Mouse (Mus musculus) hindbrain, postnatal 0 days (tissue): Measurements from ENCODE around the gene Lhx6. TPM values are rescaled to one million over a fixed set of nuclear protein-coding genes. Genes with fewer than 3 reads are reported as not detected.
A peak's percentile ranks its signal among the peaks of the same experiment; 100 is the strongest.

Source experiments
- ATAC-seq: fragments of 200-750 bp; cut with Nextera tagmentation; 2 replicates; pipeline ENCODE4 v1.8.0; 2017; ENCODE audit warnings: mild to moderate bottlenecking, moderate TSS enrichment, moderate library complexity
- DNase-seq: peaks from one replicate; pipeline ENCODE4 v3.0.0-alpha.2; 2015; ENCODE audit warnings: low spot score
- H3K27ac ChIP-seq: fragments of 300-500 bp; sonication (generic); 2 replicates; pipeline ENCODE4 v1.5.1; 2014; ENCODE audit warnings: mild to moderate bottlenecking
- H3K27me3 ChIP-seq: fragments of 300-500 bp; sonication (generic); 2 replicates; pipeline ENCODE4 v1.6.1; 2014; ENCODE audit warnings: low read length, mixed read lengths; ENCODE audit not compliant: insufficient read depth
- H3K36me3 ChIP-seq: fragments of 300-500 bp; sonication (generic); 2 replicates; pipeline ENCODE4 v1.6.1; 2014; ENCODE audit warnings: low read length, mixed read lengths; ENCODE audit not compliant: insufficient read depth
- H3K4me1 ChIP-seq: fragments of 300-500 bp; sonication (generic); 2 replicates; pipeline ENCODE4 v1.6.1; 2014; ENCODE audit warnings: antibody characterized with exemption, low read length, mixed read lengths; ENCODE audit not compliant: insufficient read depth
- H3K4me2 ChIP-seq: fragments of 300-500 bp; sonication (generic); 2 replicates; pipeline ENCODE4 v1.6.1; 2014; ENCODE audit warnings: low read depth, mild to moderate bottlenecking, low read length, moderate library complexity, mixed read lengths
- H3K4me3 ChIP-seq: fragments of 300-500 bp; sonication (generic); 2 replicates; pipeline ENCODE4 v1.5.1; 2014; ENCODE audit warnings: low read length
- H3K9ac ChIP-seq: fragments of 300-500 bp; sonication (generic); replicated peaks from 2 replicates; pipeline ENCODE4 v1.6.1; 2014; ENCODE audit warnings: mild to moderate bottlenecking, low read length, moderate library complexity, mixed read lengths
- H3K9me3 ChIP-seq: fragments of 300-500 bp; sonication (generic); 2 replicates; pipeline ENCODE4 v1.6.1; 2016; ENCODE audit warnings: low read length, mixed read lengths
- CTCF ChIP-seq: IDR thresholded peaks from 2 replicates; pipeline ENCODE4 v1.5.1; 2016; ENCODE audit warnings: antibody characterized with exemption, control low read depth, low read depth
- WGBS: fragments of 180-500 bp; shearing (Covaris S2); extraction: QIAGEN DNeasy Blood & Tissue Kit; methylation state at CpG from one replicate; pipeline ENCODE4 v1.1.7; 2014; 5-methylcytosine and 5-hydroxymethylcytosine counted together
- polyA plus RNA-seq: library from polyadenylated mRNA; unstranded; fragments of >200 nt; fragmentation: Nextera tagmentation; extraction: Ambion mirVana; gene quantifications from 2 replicates; pipeline ENCODE4 v1.2.1, GENCODE M21; 2015
- total RNA-seq: library from RNA; depleted of rRNA; stranded (reverse); fragments of >200 nt; gene quantifications from 2 replicates; pipeline ENCODE4 v1.2.3, GENCODE M21; 2014

Gene Lhx6
- total and polyA plus RNA-seq, 2 experiments from 2014 or later: 0.36 to 3.4 TPM

DNA sequence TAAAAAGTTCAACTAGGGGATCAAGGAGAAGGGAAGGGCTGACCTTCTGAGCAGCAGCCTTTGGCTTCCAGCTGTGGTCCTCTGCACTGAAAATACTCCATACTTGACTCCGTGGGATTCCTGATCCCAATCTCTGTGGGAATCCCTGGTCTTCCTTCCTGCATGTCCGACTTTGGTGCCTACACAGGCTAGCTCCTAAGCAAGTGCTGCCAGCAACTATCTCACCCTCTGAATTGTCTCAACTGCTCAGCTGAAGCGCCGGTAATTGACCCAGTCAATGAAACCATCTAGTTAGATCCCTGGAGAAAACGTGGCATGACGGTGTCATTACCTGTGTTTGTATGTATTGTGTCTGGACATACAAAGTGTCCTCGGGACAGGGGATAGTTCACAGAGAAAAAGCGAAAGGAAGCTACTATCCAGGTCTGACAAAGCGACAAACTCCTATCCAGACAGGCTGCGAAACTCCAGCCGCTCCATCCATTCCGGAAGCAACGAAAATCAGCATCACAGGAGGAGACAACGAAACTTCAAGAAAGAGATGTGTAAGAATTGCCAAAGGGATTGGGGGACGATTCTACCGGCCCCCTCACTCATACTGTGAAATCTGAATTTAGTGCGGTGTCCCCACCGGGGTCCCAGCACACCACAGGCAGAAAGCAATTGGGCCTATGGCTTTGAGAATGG, 7.9 kb downstream of the Lhx6 start:
- Histone ChIP-seq H3K9ac (no peak overlapping the region), H3K27ac (no peak overlapping the region), H3K4me2 (no peak overlapping the region), H3K27me3 (peaks cover 94% of the 10 kb centered on the region), H3K4me3 (no peak overlapping the region), H3K36me3 (no peaks in the 10 kb centered on the region), H3K9me3 (no peaks in the 10 kb centered on the region), H3K4me1 (no peaks in the 10 kb centered on the region; the same call in 1 of the 2 replicates)
- no peak for ATAC-seq
- WGBS: 5% methylated on average over 18 of the region's 18 CpGs
- no peak for TF ChIP-seq CTCF
- no peak for DNase-seq

DNA sequence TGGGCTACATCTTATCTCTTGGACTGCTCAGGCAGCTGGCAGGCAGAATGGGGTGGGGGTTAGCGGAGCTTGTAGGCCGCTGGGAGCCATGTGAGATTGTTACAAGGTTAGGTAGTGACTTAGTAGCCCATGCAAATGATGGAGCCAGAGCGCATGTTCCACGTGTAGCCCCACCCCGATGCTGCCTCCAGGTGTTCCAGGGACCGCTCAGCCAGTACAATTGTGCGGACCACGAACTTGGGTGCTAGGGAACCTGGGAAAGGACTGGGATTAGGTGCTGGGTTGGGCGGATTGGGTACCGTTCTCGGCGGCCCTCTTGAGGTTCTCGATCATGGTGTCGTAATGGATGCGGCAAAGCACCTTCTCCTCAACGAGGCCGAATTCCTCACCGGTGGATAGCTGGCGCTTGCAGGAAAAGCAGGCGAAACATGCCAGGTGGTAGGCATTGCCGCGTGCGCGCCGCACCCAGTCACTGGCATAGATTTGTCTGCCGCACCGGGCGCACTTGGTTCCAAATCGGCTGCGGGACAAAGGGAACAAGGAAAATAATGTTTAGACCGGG, 11.2 kb downstream of the Lhx6 start:
- Histone ChIP-seq H3K27ac (no peak overlapping the region), H3K9me3 (no peaks in the 10 kb centered on the region), H3K27me3 (peaks cover 94% of the 10 kb centered on the region), H3K36me3 (no peaks in the 10 kb centered on the region), H3K9ac (no peak overlapping the region), H3K4me1 (peaks cover 8% of the 10 kb centered on the region), H3K4me3 (peak overlapping the region; percentile 7; the same call in 1 of the 2 replicates), H3K4me2 (no peak overlapping the region)
- 5% methylated on average over 31 of the region's 31 CpGs for WGBS
- no peak for ATAC-seq
- no peak for TF ChIP-seq CTCF
- no peak for DNase-seq

DNA sequence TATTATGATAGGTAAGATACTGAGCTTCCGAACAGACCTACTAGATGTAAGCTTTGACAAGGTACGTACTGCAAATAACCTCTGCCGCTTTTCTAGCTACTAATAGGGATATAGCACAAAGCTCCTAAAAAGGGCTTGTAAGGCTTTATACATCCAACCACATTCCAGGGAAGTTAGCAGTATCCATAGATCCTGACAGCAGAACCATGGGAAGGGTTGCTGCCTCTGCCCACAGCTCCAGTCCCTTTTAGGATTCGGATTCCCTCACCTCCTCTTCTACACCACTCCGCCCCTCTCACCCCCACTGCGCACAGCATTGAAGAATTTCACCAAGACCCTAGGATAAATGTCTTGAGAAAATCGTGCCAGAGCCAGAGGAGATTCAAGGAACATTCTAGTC, 11.9 kb downstream of the Lhx6 start:
- H3K36me3 ChIP-seq: no peaks in the 10 kb centered on the region
- no peak overlapping the region for H3K4me2 ChIP-seq
- H3K27me3 ChIP-seq: peaks cover 87% of the 10 kb centered on the region
- 17% methylated on average over 7 of the region's 7 CpGs for WGBS
- no peak overlapping the region for H3K4me3 ChIP-seq
- no peak overlapping the region for H3K27ac ChIP-seq
- ATAC-seq (no peak), DNase-seq (no peak)
- peaks cover 8% of the 10 kb centered on the region for H3K4me1 ChIP-seq
- no peak for TF ChIP-seq CTCF
- no peak overlapping the region for H3K9ac ChIP-seq
- H3K9me3 ChIP-seq: no peaks in the 10 kb centered on the region

DNA sequence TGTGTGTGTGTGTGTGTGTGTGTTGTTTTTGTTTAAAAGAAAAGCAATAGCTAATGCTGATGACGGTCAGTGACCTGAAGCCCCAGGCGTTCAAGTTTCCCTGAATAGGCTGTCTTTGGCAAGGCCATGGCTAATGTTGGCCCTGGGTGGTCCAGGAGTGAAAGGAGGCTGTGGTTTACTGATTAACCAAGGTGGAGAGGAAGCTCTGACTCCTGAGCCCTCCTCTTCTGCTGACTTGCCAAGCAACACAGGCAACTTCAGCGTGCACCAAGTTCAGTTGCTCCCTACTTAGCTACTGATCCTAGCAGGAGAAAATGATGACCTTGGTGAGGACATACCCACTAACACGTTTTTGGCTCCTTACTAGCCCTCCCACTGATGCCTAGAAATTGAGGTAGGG, 12.5 kb downstream of the Lhx6 start:
- ATAC-seq: no peak

DNA sequence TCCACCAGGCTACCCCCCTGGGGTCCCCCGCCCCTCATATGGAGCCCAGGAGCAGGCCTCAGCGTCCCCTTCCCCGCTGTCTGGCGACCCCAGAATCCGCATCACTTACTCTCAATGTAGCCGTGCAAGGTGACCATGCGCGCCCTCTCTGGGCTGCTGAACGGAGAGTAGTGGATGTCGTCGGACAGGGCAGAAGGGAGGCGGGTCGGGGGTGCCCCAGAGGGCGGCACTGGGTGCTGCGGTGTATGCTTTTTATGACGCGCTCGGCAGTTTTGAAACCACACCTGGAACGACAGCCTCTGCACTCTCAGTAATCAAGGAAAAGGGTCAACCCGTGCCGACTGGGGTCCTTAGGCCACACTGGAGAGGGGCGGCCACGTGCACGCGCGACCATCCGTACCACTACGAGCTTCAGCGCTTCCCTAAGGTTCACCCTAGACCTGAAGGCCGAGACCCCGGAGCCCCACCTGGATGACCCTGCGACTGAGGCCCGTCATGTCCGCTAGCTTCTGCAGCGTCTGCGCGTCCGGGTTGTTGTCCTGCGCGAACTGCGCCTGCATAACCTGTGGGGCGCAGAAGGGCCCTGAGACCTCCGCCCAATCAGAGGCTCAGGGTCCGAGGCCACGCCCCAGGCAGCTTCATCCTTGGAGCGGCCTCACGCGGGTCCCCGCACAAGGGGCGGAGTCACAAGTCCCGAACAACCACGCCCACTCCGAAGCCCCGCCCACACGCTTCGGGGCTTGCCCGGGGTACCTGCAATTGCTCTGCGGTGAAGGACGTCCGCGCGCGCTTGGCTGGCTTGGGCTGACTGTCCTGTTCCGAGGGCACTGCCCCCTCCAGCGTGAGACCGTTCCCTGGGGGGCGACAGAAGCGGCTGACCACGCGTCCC, 14.1 kb downstream of the Lhx6 start:
- H3K36me3 ChIP-seq: no peaks in the 10 kb centered on the region
- peak overlapping the region; percentile 68 for H3K4me2 ChIP-seq
- peaks cover 8% of the 10 kb centered on the region for H3K4me1 ChIP-seq
- no peak for TF ChIP-seq CTCF
- H3K9ac ChIP-seq: no peak overlapping the region
- 3% methylated on average over 69 of the region's 70 CpGs for WGBS
- ATAC-seq: peak; percentile 55
- DNase-seq: no peak
- peaks cover 65% of the 10 kb centered on the region for H3K27me3 ChIP-seq
- H3K9me3 ChIP-seq: no peaks in the 10 kb centered on the region
- no peak overlapping the region for H3K27ac ChIP-seq
- peak overlapping the region; percentile 36 for H3K4me3 ChIP-seq

More for the DNA sequence above, 12.5 kb downstream of the Lhx6 start:
- WGBS: 3% methylated on average over 4 of the region's 4 CpGs
- Histone ChIP-seq H3K27me3 (peaks cover 82% of the 10 kb centered on the region), H3K9ac (no peak overlapping the region), H3K4me3 (no peak overlapping the region), H3K9me3 (no peaks in the 10 kb centered on the region), H3K4me2 (no peak overlapping the region), H3K4me1 (peaks cover 8% of the 10 kb centered on the region), H3K27ac (no peak overlapping the region), H3K36me3 (no peaks in the 10 kb centered on the region)
- no peak for DNase-seq
- TF ChIP-seq CTCF: no peak

DNA sequence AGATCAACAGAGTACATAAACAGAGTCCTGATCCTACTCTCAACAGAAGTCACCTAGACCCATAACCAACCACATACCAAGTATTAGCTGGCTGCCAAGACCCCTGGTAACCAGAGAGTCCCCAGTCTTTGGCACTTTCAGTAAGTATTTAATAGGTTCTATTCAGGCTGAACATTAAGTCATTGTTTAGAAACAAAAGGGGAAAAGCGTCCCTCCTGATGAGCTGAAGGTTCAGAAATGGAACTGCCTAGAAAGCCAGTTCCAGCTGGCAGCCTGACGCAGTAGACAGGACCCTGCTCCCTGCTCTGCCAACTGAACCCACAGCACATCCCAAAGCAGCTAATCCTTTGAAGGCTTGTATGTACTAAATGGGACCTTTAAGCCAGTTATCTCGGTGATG, 16.0 kb downstream of the Lhx6 start:
- WGBS: 23% methylated on average over 3 of the region's 3 CpGs
- no peak for ATAC-seq
- Histone ChIP-seq H3K4me1 (peaks cover 8% of the 10 kb centered on the region), H3K4me3 (no peak overlapping the region), H3K27me3 (peaks cover 46% of the 10 kb centered on the region), H3K9me3 (no peaks in the 10 kb centered on the region), H3K9ac (no peak overlapping the region), H3K36me3 (no peaks in the 10 kb centered on the region), H3K27ac (no peak overlapping the region), H3K4me2 (no peak overlapping the region)
- no peak for DNase-seq
- no peak for TF ChIP-seq CTCF
